Comparison of ENCODE assay signal across 12 mouse cellular contexts in genomic region chr2:146685854-146686507, GRCm38 (mm10).
DNase-seq lines count a peak whose midpoint lies in the region; ATAC-seq and TF ChIP-seq lines count a peak whose summit lies in the region.
"Had no signal": no experiment of that assay in that cellular context is flagged by ENCODE, and none has a peak within 500 bp of the region (broad histone marks: within the 10 kb centered on the region; RNA-seq: fewer than 3 reads in every experiment).

No protein-coding gene starts in this region.

- no peak overlapping the region for H3K27ac ChIP-seq in hindbrain, embryonic 15.5 days (replicated peaks)
- no peak overlapping the region for H3K27ac ChIP-seq in hindbrain, postnatal 0 days
- no peak overlapping the region for H3K27ac ChIP-seq in midbrain, embryonic 14.5 days (replicated peaks; ENCODE audit: low read depth, low read length)
- no peak overlapping the region for H3K27ac ChIP-seq in midbrain, embryonic 16.5 days (ENCODE audit: low read length)
- H3K27ac ChIP-seq in embryonic facial prominence, embryonic 14.5 days (replicated peaks; ENCODE audit: low read depth, low read length): no peak overlapping the region
- no peak overlapping the region for H3K27ac ChIP-seq in stomach, embryonic 14.5 days (ENCODE audit: low read length)
- H3K27ac ChIP-seq: heart, embryonic 13.5 days had no signal

- no peaks in the 10 kb centered on the region for H3K4me1 ChIP-seq in hindbrain, embryonic 15.5 days (replicated peaks)
- H3K4me1 ChIP-seq in hindbrain, postnatal 0 days (ENCODE audit: insufficient read depth, low read length): no peaks in the 10 kb centered on the region
- H3K4me1 ChIP-seq in midbrain, embryonic 14.5 days (ENCODE audit: control insufficient read depth, insufficient read depth, low read length): no peaks in the 10 kb centered on the region
- H3K4me1 ChIP-seq in midbrain, embryonic 16.5 days (ENCODE audit: control insufficient read depth, insufficient read depth, low read length): no peaks in the 10 kb centered on the region
- no peaks in the 10 kb centered on the region for H3K4me1 ChIP-seq in embryonic facial prominence, embryonic 14.5 days (ENCODE audit: control insufficient read depth, insufficient read depth, low read length)
- no peaks in the 10 kb centered on the region for H3K4me1 ChIP-seq in stomach, embryonic 14.5 days (ENCODE audit: control insufficient read depth, insufficient read depth, low read length)
- H3K4me1 ChIP-seq: heart, embryonic 13.5 days had no signal

- peak; percentile 38; the same call in 1 of the 2 replicates for ATAC-seq in hindbrain, embryonic 15.5 days (ENCODE audit: low FRiP score, low read depth)
- no peak for ATAC-seq in hindbrain, postnatal 0 days
- ATAC-seq in midbrain, embryonic 14.5 days (ENCODE audit: low FRiP score, low TSS enrichment): no peak
- ATAC-seq in midbrain, embryonic 16.5 days: no peak
- peak; percentile 53; the same call in 1 of the 2 replicates for ATAC-seq in embryonic facial prominence, embryonic 14.5 days (ENCODE audit: low read depth)
- peak; percentile 25; the same call in 1 of the 2 replicates for ATAC-seq in stomach, embryonic 14.5 days (ENCODE audit: insufficient number of reproducible peaks, insufficient read depth, low FRiP score, low read depth)

- no peak overlapping the region for H3K4me3 ChIP-seq in hindbrain, embryonic 15.5 days
- no peak overlapping the region for H3K4me3 ChIP-seq in hindbrain, postnatal 0 days (ENCODE audit: low read length)
- H3K4me3 ChIP-seq in midbrain, embryonic 14.5 days (replicated peaks; ENCODE audit: low read depth, low read length): no peak overlapping the region
- H3K4me3 ChIP-seq in midbrain, embryonic 16.5 days (ENCODE audit: low read depth, low read length): no peak overlapping the region
- no peak overlapping the region for H3K4me3 ChIP-seq in embryonic facial prominence, embryonic 14.5 days (ENCODE audit: low read depth, low read length)
- H3K4me3 ChIP-seq in stomach, embryonic 14.5 days (ENCODE audit: low read depth, low read length): no peak overlapping the region
- H3K4me3 ChIP-seq: heart, embryonic 13.5 days had no signal

- WGBS in hindbrain, embryonic 15.5 days: 57% methylated on average over 5 of the region's 5 CpGs
- 62% methylated on average over 5 of the region's 5 CpGs for WGBS in hindbrain, postnatal 0 days
- 73% methylated on average over 5 of the region's 5 CpGs for whole genome bisulfite sequencing in midbrain, embryonic 14.5 days
- 67% methylated on average over 5 of the region's 5 CpGs for WGBS in midbrain, embryonic 16.5 days
- WGBS in embryonic facial prominence, embryonic 14.5 days: 69% methylated on average over 5 of the region's 5 CpGs
- 63% methylated on average over 5 of the region's 5 CpGs for WGBS in stomach, embryonic 14.5 days

- H3K4me2 ChIP-seq in hindbrain, embryonic 15.5 days: no peak overlapping the region
- no peak overlapping the region for H3K4me2 ChIP-seq in hindbrain, postnatal 0 days (ENCODE audit: low read depth, low read length)
- H3K4me2 ChIP-seq in midbrain, embryonic 14.5 days (ENCODE audit: low read length): no peak overlapping the region
- H3K4me2 ChIP-seq in midbrain, embryonic 16.5 days (ENCODE audit: low read length): no peak overlapping the region
- H3K4me2 ChIP-seq in embryonic facial prominence, embryonic 14.5 days (ENCODE audit: low read depth, low read length): no peak overlapping the region
- H3K4me2 ChIP-seq in stomach, embryonic 14.5 days (replicated peaks; ENCODE audit: low read depth, low read length): no peak overlapping the region
- H3K4me2 ChIP-seq: heart, embryonic 13.5 days had no signal

- no peak overlapping the region for H3K9ac ChIP-seq in hindbrain, embryonic 15.5 days
- H3K9ac ChIP-seq in hindbrain, postnatal 0 days (replicated peaks; ENCODE audit: low read length): no peak overlapping the region
- H3K9ac ChIP-seq in midbrain, embryonic 14.5 days (replicated peaks; ENCODE audit: low read length): no peak overlapping the region
- no peak overlapping the region for H3K9ac ChIP-seq in midbrain, embryonic 16.5 days (ENCODE audit: low read depth, low read length)
- H3K9ac ChIP-seq in embryonic facial prominence, embryonic 14.5 days (ENCODE audit: low read depth, low read length): no peak overlapping the region
- H3K9ac ChIP-seq in stomach, embryonic 14.5 days (replicated peaks; ENCODE audit: low read depth, low read length): no peak overlapping the region
- H3K9ac ChIP-seq: heart, embryonic 13.5 days had no signal

- H3K9me3 ChIP-seq in hindbrain, embryonic 15.5 days: no peaks in the 10 kb centered on the region
- H3K9me3 ChIP-seq in hindbrain, postnatal 0 days (ENCODE audit: low read length): no peaks in the 10 kb centered on the region
- H3K9me3 ChIP-seq in midbrain, embryonic 14.5 days (ENCODE audit: control insufficient read depth, low read length): no peaks in the 10 kb centered on the region
- H3K9me3 ChIP-seq in midbrain, embryonic 16.5 days (replicated peaks; ENCODE audit: control insufficient read depth, low read length, poor library complexity, severe bottlenecking): no peaks in the 10 kb centered on the region
- no peaks in the 10 kb centered on the region for H3K9me3 ChIP-seq in embryonic facial prominence, embryonic 14.5 days (ENCODE audit: control insufficient read depth, low read length)
- no peaks in the 10 kb centered on the region for H3K9me3 ChIP-seq in stomach, embryonic 14.5 days (ENCODE audit: control insufficient read depth, low read depth, low read length)
- H3K9me3 ChIP-seq: heart, embryonic 13.5 days had no signal

- DNase-seq in hindbrain, postnatal 0 days (ENCODE audit: low spot score): no peak
- peak; percentile 4 for DNase-seq in midbrain, embryonic 14.5 days
- DNase-seq in embryonic facial prominence, embryonic 14.5 days (ENCODE audit: low spot score): no peak
- no peak for DNase-seq in spleen, adult 12 weeks (ENCODE audit: low spot score)
- DNase-seq: adrenal gland, postnatal 14 days; gastrocnemius, postnatal 36 days; kidney, postnatal 36 days; right cerebral cortex, postnatal 4 days had no signal

- TF ChIP-seq CTCF in hindbrain, postnatal 0 days (IDR thresholded peaks at IDR 0.05; ENCODE audit: low read depth): no peak

- H3K27me3 ChIP-seq in hindbrain, embryonic 15.5 days: no peaks in the 10 kb centered on the region
- no peaks in the 10 kb centered on the region for H3K27me3 ChIP-seq in hindbrain, postnatal 0 days (ENCODE audit: insufficient read depth, low read length)
- 0 out of 2 replicates have a peak, but pooled peaks cover 4% of the 10 kb centered on the region for H3K27me3 ChIP-seq in midbrain, embryonic 14.5 days (ENCODE audit: control insufficient read depth, insufficient read depth, low read length)
- H3K27me3 ChIP-seq in midbrain, embryonic 16.5 days (ENCODE audit: control insufficient read depth, insufficient read depth, low read depth, low read length): no peaks in the 10 kb centered on the region; the same call in 1 of the 2 replicates
- H3K27me3 ChIP-seq in embryonic facial prominence, embryonic 14.5 days (replicated peaks; ENCODE audit: control insufficient read depth, insufficient read depth, low read length): no peaks in the 10 kb centered on the region
- no peaks in the 10 kb centered on the region for H3K27me3 ChIP-seq in stomach, embryonic 14.5 days (ENCODE audit: control insufficient read depth, insufficient read depth, low read length)
- H3K27me3 ChIP-seq: heart, embryonic 13.5 days had no signal

- no peaks in the 10 kb centered on the region for H3K36me3 ChIP-seq in hindbrain, embryonic 15.5 days
- H3K36me3 ChIP-seq in hindbrain, postnatal 0 days (ENCODE audit: insufficient read depth, low read length): no peaks in the 10 kb centered on the region
- H3K36me3 ChIP-seq in midbrain, embryonic 14.5 days (ENCODE audit: control insufficient read depth, insufficient read depth, low read length): no peaks in the 10 kb centered on the region
- no peaks in the 10 kb centered on the region for H3K36me3 ChIP-seq in midbrain, embryonic 16.5 days (ENCODE audit: control insufficient read depth, insufficient read depth, low read length)
- no peaks in the 10 kb centered on the region for H3K36me3 ChIP-seq in embryonic facial prominence, embryonic 14.5 days (ENCODE audit: control insufficient read depth, insufficient read depth, low read length)
- H3K36me3 ChIP-seq in stomach, embryonic 14.5 days (ENCODE audit: control insufficient read depth, insufficient read depth, low read length): no peaks in the 10 kb centered on the region
- H3K36me3 ChIP-seq: heart, embryonic 13.5 days had no signal

Comparison
In these comparisons a context has a peak if more than half of its experiments do, and no peak if none do; other contexts are left out.
1. ATAC-seq: peak in hindbrain, embryonic 15.5 days (single experiment), embryonic facial prominence, embryonic 14.5 days (single experiment) and stomach, embryonic 14.5 days (single experiment); none in hindbrain, postnatal 0 days (single experiment), midbrain, embryonic 14.5 days (single experiment) and midbrain, embryonic 16.5 days (single experiment).